Mouse (Mus musculus): ENCODE measurements around the gene Scaper. TPM values are rescaled to one million over a fixed set of nuclear protein-coding genes. Genes with fewer than 3 reads are reported as not detected.
A peak's percentile ranks its signal among the peaks of the same experiment; 100 is the strongest.

Scaper gene
- polyA plus RNA-seq (2015; fragmentation: Nextera tagmentation; extraction: Ambion mirVana), result 16.8 and 18.8 TPM in 2 replicates

- Histone ChIP-seq H3K27me3 (no peaks in the 10 kb centered on the region), H3K9me3 (no peaks in the 10 kb centered on the region), H3K4me3 (peak within 1 kb of the TSS; percentile 78), H3K4me2 (peak within 1 kb of the TSS; percentile 58), H3K27ac (peak within 1 kb of the TSS; percentile 85), H3K9ac (peak within 1 kb of the TSS; percentile 85), H3K36me3 (no peaks in the 10 kb centered on the region), H3K4me1 (peaks cover 18% of the 10 kb centered on the region)
- peak; percentile 94 for ATAC-seq (ENCODE audit: insufficient number of reproducible peaks, insufficient read depth, low FRiP score, low TSS enrichment, low read depth)
- WGBS, result under 1% methylated on average over 58 of the region's 60 CpGs
These were observed at the start of gene Scaper for GRCm38 (mm10) chr9:55937664-55938617. TSS of gene Scaper (minus strand) at chr9:55938119.

GRCm38 (mm10) chr9:55946819-55947218 lies 8.9 kb upstream of the Scaper start:
- ATAC-seq (ENCODE audit: insufficient number of reproducible peaks, insufficient read depth, low FRiP score, low TSS enrichment, low read depth), result no peak
- 18% methylated on average over 1 of the region's 1 CpGs for WGBS
- H3K9ac ChIP-seq, result no peak overlapping the region

GRCm38 (mm10) chr9:55941356-55941755 lies 3.4 kb upstream of the Scaper start:
- H3K27me3 ChIP-seq, result no peaks in the 10 kb centered on the region
- H3K4me1 ChIP-seq, result peaks cover 18% of the 10 kb centered on the region
- H3K9ac ChIP-seq, result no peak overlapping the region
- no peaks in the 10 kb centered on the region for H3K36me3 ChIP-seq
- H3K4me2 ChIP-seq, result no peak overlapping the region
- no peak overlapping the region for H3K27ac ChIP-seq
- ATAC-seq (ENCODE audit: insufficient number of reproducible peaks, insufficient read depth, low FRiP score, low TSS enrichment, low read depth), result no peak
- no peaks in the 10 kb centered on the region for H3K9me3 ChIP-seq
- no peak overlapping the region for H3K4me3 ChIP-seq

More at GRCm38 (mm10) chr9:55946819-55947218, 8.9 kb upstream of the Scaper start:
- peaks cover 7% of the 10 kb centered on the region for H3K36me3 ChIP-seq
- H3K4me2 ChIP-seq, result no peak overlapping the region
- H3K4me3 ChIP-seq, result no peak overlapping the region
- H3K4me1 ChIP-seq, result no peaks in the 10 kb centered on the region
- no peaks in the 10 kb centered on the region for H3K27me3 ChIP-seq
- no peak overlapping the region for H3K27ac ChIP-seq
- H3K9me3 ChIP-seq, result no peaks in the 10 kb centered on the region

GRCm38 (mm10) chr9:55938618-55938985 lies 683 bp upstream of the Scaper start:
- 54% methylated on average over 6 of the region's 6 CpGs for WGBS
- Histone ChIP-seq H3K4me1 (peaks cover 18% of the 10 kb centered on the region), H3K27me3 (no peaks in the 10 kb centered on the region), H3K9me3 (no peaks in the 10 kb centered on the region), H3K4me3 (peak overlapping the region; percentile 78), H3K27ac (no peak overlapping the region), H3K36me3 (no peaks in the 10 kb centered on the region), H3K9ac (peak overlapping the region; percentile 85), H3K4me2 (peak overlapping the region; percentile 58)
- no peak for ATAC-seq (ENCODE audit: insufficient number of reproducible peaks, insufficient read depth, low FRiP score, low TSS enrichment, low read depth)

GRCm38 (mm10) chr9:55937224-55937663 lies 675 bp downstream of the Scaper start:
- peaks cover 18% of the 10 kb centered on the region for H3K4me1 ChIP-seq
- peak overlapping the region; percentile 78 for H3K4me3 ChIP-seq
- no peaks in the 10 kb centered on the region for H3K9me3 ChIP-seq
- H3K36me3 ChIP-seq, result no peaks in the 10 kb centered on the region
- H3K27me3 ChIP-seq, result no peaks in the 10 kb centered on the region
- peak overlapping the region; percentile 85 for H3K27ac ChIP-seq
- peak overlapping the region; percentile 58 for H3K4me2 ChIP-seq
- H3K9ac ChIP-seq, result peak overlapping the region; percentile 85
- 32% methylated on average over 5 of the region's 5 CpGs for WGBS
- no peak for ATAC-seq (ENCODE audit: insufficient number of reproducible peaks, insufficient read depth, low FRiP score, low TSS enrichment, low read depth)

GRCm38 (mm10) chr9:55932482-55932881 lies 5.4 kb downstream of the Scaper start:
- H3K4me1 ChIP-seq, result peaks cover 6% of the 10 kb centered on the region
- no peak for ATAC-seq (ENCODE audit: insufficient number of reproducible peaks, insufficient read depth, low FRiP score, low TSS enrichment, low read depth)
- H3K9ac ChIP-seq, result no peak overlapping the region
- no peak overlapping the region for H3K4me3 ChIP-seq
- 73% methylated on average over 1 of the region's 1 CpGs for WGBS
- no peaks in the 10 kb centered on the region for H3K27me3 ChIP-seq
- H3K9me3 ChIP-seq, result no peaks in the 10 kb centered on the region
- no peak overlapping the region for H3K4me2 ChIP-seq
- H3K27ac ChIP-seq, result no peak overlapping the region
- no peaks in the 10 kb centered on the region for H3K36me3 ChIP-seq

GRCm38 (mm10) chr9:55918579-55918978 lies 19.3 kb downstream of the Scaper start:
- H3K9ac ChIP-seq, result no peak overlapping the region
- H3K27ac ChIP-seq, result no peak overlapping the region
- no peaks in the 10 kb centered on the region for H3K36me3 ChIP-seq
- no peak overlapping the region for H3K4me3 ChIP-seq
- WGBS, result 68% methylated on average over 3 of the region's 3 CpGs
- ATAC-seq (ENCODE audit: insufficient number of reproducible peaks, insufficient read depth, low FRiP score, low TSS enrichment, low read depth), result no peak
- no peaks in the 10 kb centered on the region for H3K4me1 ChIP-seq
- no peak overlapping the region for H3K4me2 ChIP-seq
- no peaks in the 10 kb centered on the region for H3K9me3 ChIP-seq
- H3K27me3 ChIP-seq, result no peaks in the 10 kb centered on the region

- ATAC-seq (ENCODE audit: insufficient number of reproducible peaks, insufficient read depth, low FRiP score, low TSS enrichment, low read depth), result no peak
- Histone ChIP-seq H3K4me2 (no peak overlapping the region), H3K9ac (no peak overlapping the region), H3K4me1 (no peaks in the 10 kb centered on the region), H3K27me3 (no peaks in the 10 kb centered on the region), H3K27ac (no peak overlapping the region), H3K36me3 (no peaks in the 10 kb centered on the region), H3K9me3 (no peaks in the 10 kb centered on the region), H3K4me3 (no peak overlapping the region)
These were observed 21.2 kb downstream of the Scaper start for GRCm38 (mm10) chr9:55916751-55917150.

- ATAC-seq (ENCODE audit: insufficient number of reproducible peaks, insufficient read depth, low FRiP score, low TSS enrichment, low read depth), result no peak
- no peak overlapping the region for H3K27ac ChIP-seq
- no peaks in the 10 kb centered on the region for H3K27me3 ChIP-seq
- no peaks in the 10 kb centered on the region for H3K4me1 ChIP-seq
- peaks cover 14% of the 10 kb centered on the region for H3K36me3 ChIP-seq
- H3K9ac ChIP-seq, result no peak overlapping the region
- H3K4me2 ChIP-seq, result no peak overlapping the region
- 94% methylated on average over 2 of the region's 2 CpGs for WGBS
- H3K4me3 ChIP-seq, result no peak overlapping the region
- no peaks in the 10 kb centered on the region for H3K9me3 ChIP-seq
These were observed 26.4 kb downstream of the Scaper start for GRCm38 (mm10) chr9:55911481-55911880.

- H3K9ac ChIP-seq, result no peak overlapping the region
- H3K36me3 ChIP-seq, result no peaks in the 10 kb centered on the region
- H3K27me3 ChIP-seq, result no peaks in the 10 kb centered on the region
- H3K27ac ChIP-seq, result no peak overlapping the region
- no peak for ATAC-seq (ENCODE audit: insufficient number of reproducible peaks, insufficient read depth, low FRiP score, low TSS enrichment, low read depth)
- 86% methylated on average over 2 of the region's 2 CpGs for WGBS
- H3K9me3 ChIP-seq, result no peaks in the 10 kb centered on the region
- H3K4me3 ChIP-seq, result no peak overlapping the region
- no peak overlapping the region for H3K4me2 ChIP-seq
- no peaks in the 10 kb centered on the region for H3K4me1 ChIP-seq
These were observed 35.0 kb downstream of the Scaper start for GRCm38 (mm10) chr9:55902964-55903363.

GRCm38 (mm10) chr9:55901588-55901987 lies 36.3 kb downstream of the Scaper start:
- no peak overlapping the region for H3K4me2 ChIP-seq
- no peak overlapping the region for H3K4me3 ChIP-seq
- WGBS, result 60% methylated on average over 3 of the region's 3 CpGs
- no peaks in the 10 kb centered on the region for H3K36me3 ChIP-seq
- H3K27ac ChIP-seq, result no peak overlapping the region
- H3K9ac ChIP-seq, result no peak overlapping the region
- no peaks in the 10 kb centered on the region for H3K9me3 ChIP-seq
- H3K27me3 ChIP-seq, result no peaks in the 10 kb centered on the region
- no peak for ATAC-seq (ENCODE audit: insufficient number of reproducible peaks, insufficient read depth, low FRiP score, low TSS enrichment, low read depth)
- H3K4me1 ChIP-seq, result no peaks in the 10 kb centered on the region

- ATAC-seq (ENCODE audit: insufficient number of reproducible peaks, insufficient read depth, low FRiP score, low TSS enrichment, low read depth), result no peak
- no peaks in the 10 kb centered on the region for H3K36me3 ChIP-seq
- H3K9ac ChIP-seq, result no peak overlapping the region
- no peak overlapping the region for H3K4me2 ChIP-seq
- H3K27ac ChIP-seq, result no peak overlapping the region
- 51% methylated on average over 4 of the region's 4 CpGs for WGBS
- no peaks in the 10 kb centered on the region for H3K27me3 ChIP-seq
- H3K4me3 ChIP-seq, result no peak overlapping the region
- no peaks in the 10 kb centered on the region for H3K9me3 ChIP-seq
- no peaks in the 10 kb centered on the region for H3K4me1 ChIP-seq
These were observed 37.4 kb downstream of the Scaper start for GRCm38 (mm10) chr9:55900531-55900930.
